28 mouse cellular contexts compared by ENCODE assay signal in genomic region chr1:193700217-193700616, GRCm38 (mm10).
DNase-seq lines count a peak whose midpoint lies in the region; ATAC-seq lines count a peak whose summit lies in the region.
"Had no signal": no experiment of that assay in that cellular context is flagged by ENCODE, and none has a peak within 500 bp of the region (broad histone marks: within the 10 kb centered on the region; RNA-seq: fewer than 3 reads in every experiment).

No protein-coding gene starts in this region.

- no peaks in the 10 kb centered on the region for H3K36me3 ChIP-seq in forebrain, embryonic 13.5 days (ENCODE audit: poor library complexity, severe bottlenecking)
- no peaks in the 10 kb centered on the region for H3K36me3 ChIP-seq in forebrain, embryonic 16.5 days (ENCODE audit: control insufficient read depth, insufficient read depth)
- H3K36me3 ChIP-seq in lung, embryonic 16.5 days (ENCODE audit: control insufficient read depth, insufficient read depth, low read length) = no peaks in the 10 kb centered on the region
- H3K36me3 ChIP-seq: embryonic facial prominence, embryonic 12.5 days; heart, embryonic 10.5 days; hindbrain, embryonic 12.5 days; midbrain, embryonic 15.5 days; neural tube, embryonic 12.5 days had no signal

- ATAC-seq in forebrain, embryonic 13.5 days = 0 out of 2 replicates have a peak, but pooled peaks have one; percentile 37
- no peak for ATAC-seq in forebrain, embryonic 16.5 days
- ATAC-seq in lung, embryonic 16.5 days (ENCODE audit: low read depth) = peak; percentile 59
- ATAC-seq: hindbrain, postnatal 0 days; intestine, embryonic 16.5 days; midbrain, embryonic 15.5 days; Patski had no signal

- H3K4me1 ChIP-seq in forebrain, embryonic 13.5 days = peaks cover 44% of the 10 kb centered on the region
- peaks cover 22% of the 10 kb centered on the region for H3K4me1 ChIP-seq in forebrain, embryonic 16.5 days (replicated peaks; ENCODE audit: control insufficient read depth, insufficient read depth, low read length)
- H3K4me1 ChIP-seq in lung, embryonic 16.5 days (replicated peaks; ENCODE audit: control insufficient read depth, insufficient read depth, low read length) = no peaks in the 10 kb centered on the region

- no peak overlapping the region for H3K4me3 ChIP-seq in forebrain, embryonic 13.5 days
- no peak overlapping the region for H3K4me3 ChIP-seq in forebrain, embryonic 16.5 days (replicated peaks; ENCODE audit: low read length)
- no peak overlapping the region for H3K4me3 ChIP-seq in lung, embryonic 16.5 days (ENCODE audit: low read length)
- H3K4me3 ChIP-seq: embryonic facial prominence, embryonic 12.5 days; heart, embryonic 10.5 days; hindbrain, embryonic 12.5 days; midbrain, embryonic 15.5 days; myocyte; neural tube, embryonic 12.5 days had no signal

- no peak for DNase-seq in lung, postnatal 4 days
- peak; percentile 45 for DNase-seq in cerebellum, adult 11-12 months
- DNase-seq in cerebellum, postnatal 14 days = peak; percentile 12 to 41
- DNase-seq in T-cell, adult 2 months (ENCODE audit: low spot score) = no peak
- DNase-seq in ovary, adult 18-20 months (ENCODE audit: low spot score) = no peak
- DNase-seq: adrenal gland, postnatal 14 days; gastrocnemius, postnatal 25 days; heart, postnatal 36 days; kidney, adult 9 months; kidney, postnatal 10 days; layer of hippocampus, postnatal 36 days; liver; lung, adult 2 months; thymus, adult 2 months; thymus, postnatal 4 days had no signal

- no peak overlapping the region for H3K4me2 ChIP-seq in forebrain, embryonic 13.5 days
- no peak overlapping the region for H3K4me2 ChIP-seq in forebrain, embryonic 16.5 days (ENCODE audit: low read length)
- H3K4me2 ChIP-seq in lung, embryonic 16.5 days (ENCODE audit: low read depth, low read length) = no peak overlapping the region
- H3K4me2 ChIP-seq: embryonic facial prominence, embryonic 12.5 days; hindbrain, embryonic 12.5 days; midbrain, embryonic 15.5 days; neural tube, embryonic 12.5 days had no signal

- H3K27me3 ChIP-seq in forebrain, embryonic 13.5 days = no peaks in the 10 kb centered on the region
- no peaks in the 10 kb centered on the region for H3K27me3 ChIP-seq in forebrain, embryonic 16.5 days (replicated peaks; ENCODE audit: control insufficient read depth, insufficient read depth, low read length)
- no peaks in the 10 kb centered on the region for H3K27me3 ChIP-seq in lung, embryonic 16.5 days (ENCODE audit: control insufficient read depth, insufficient read depth, low read depth, low read length)
- H3K27me3 ChIP-seq: embryonic facial prominence, embryonic 12.5 days; midbrain, embryonic 15.5 days; neural tube, embryonic 12.5 days had no signal

- WGBS in forebrain, embryonic 13.5 days = 68% methylated on average over 3 of the region's 3 CpGs
- WGBS in forebrain, embryonic 16.5 days = 59% methylated on average over 3 of the region's 3 CpGs
- WGBS in lung, embryonic 16.5 days = 62% methylated on average over 3 of the region's 3 CpGs

- no peak overlapping the region for H3K27ac ChIP-seq in forebrain, embryonic 13.5 days
- no peak overlapping the region for H3K27ac ChIP-seq in forebrain, embryonic 16.5 days (ENCODE audit: low read length)
- no peak overlapping the region for H3K27ac ChIP-seq in lung, embryonic 16.5 days (ENCODE audit: low read length)
- H3K27ac ChIP-seq: embryonic facial prominence, embryonic 12.5 days; heart, embryonic 10.5 days; hindbrain, embryonic 12.5 days; hindbrain, postnatal 0 days; liver, embryonic 14.5 days; midbrain, embryonic 15.5 days; neural tube, embryonic 12.5 days had no signal

- no peak overlapping the region for H3K9ac ChIP-seq in forebrain, embryonic 13.5 days
- no peak overlapping the region for H3K9ac ChIP-seq in forebrain, embryonic 16.5 days (replicated peaks; ENCODE audit: low read depth, low read length)
- no peak overlapping the region for H3K9ac ChIP-seq in lung, embryonic 16.5 days (ENCODE audit: low read length)
- H3K9ac ChIP-seq: embryonic facial prominence, embryonic 12.5 days; hindbrain, embryonic 12.5 days; liver, embryonic 14.5 days; midbrain, embryonic 15.5 days; neural tube, embryonic 12.5 days had no signal

- H3K9me3 ChIP-seq in forebrain, embryonic 13.5 days (replicated peaks) = no peaks in the 10 kb centered on the region
- H3K9me3 ChIP-seq in forebrain, embryonic 16.5 days (ENCODE audit: control insufficient read depth, low read length) = no peaks in the 10 kb centered on the region
- H3K9me3 ChIP-seq in lung, embryonic 16.5 days (ENCODE audit: control insufficient read depth, low read length) = no peaks in the 10 kb centered on the region
- H3K9me3 ChIP-seq: embryonic facial prominence, embryonic 12.5 days; heart, embryonic 10.5 days; hindbrain, embryonic 12.5 days; midbrain, embryonic 15.5 days; neural tube, embryonic 12.5 days had no signal

Comparison
In these comparisons a context has a peak if more than half of its experiments do, and no peak if none do; other contexts are left out.
1. DNase-seq: peak in cerebellum, adult 11-12 months (single experiment) and cerebellum, postnatal 14 days (2 of 2); none in lung, postnatal 4 days (0 of 2), T-cell, adult 2 months (single experiment) and ovary, adult 18-20 months (single experiment).